ENCODE assay signal across 8 mouse cellular contexts in genomic region chr14:121422664-121423340, GRCm38 (mm10). TPM values are rescaled to one million over a fixed set of nuclear protein-coding genes. Genes with fewer than 3 reads are reported as not detected.
A peak's percentile ranks its signal among the peaks of the same experiment; 100 is the strongest.
DNase-seq lines count a peak whose midpoint lies in the region; ATAC-seq and TF ChIP-seq lines count a peak whose summit lies in the region.

No protein-coding gene starts in this region.

- 0 out of 2 replicates have a peak overlapping the region, but pooled peaks have one; percentile 0 for H3K27ac ChIP-seq in limb, embryonic 15.5 days
- H3K27ac ChIP-seq in limb, embryonic 10.5 days, result no peak overlapping the region
- H3K27ac ChIP-seq in heart, embryonic 15.5 days, result peak overlapping the region; percentile 86
- no peak overlapping the region; the same call in 1 of the 2 replicates for H3K27ac ChIP-seq in lung, embryonic 14.5 days (ENCODE audit: low read depth)

- H3K4me3 ChIP-seq in limb, embryonic 15.5 days, result no peak overlapping the region
- no peak overlapping the region for H3K4me3 ChIP-seq in limb, embryonic 10.5 days
- no peak overlapping the region for H3K4me3 ChIP-seq in heart, embryonic 15.5 days
- H3K4me3 ChIP-seq in lung, embryonic 14.5 days (ENCODE audit: low read depth, low read length), result no peak overlapping the region

- no peaks in the 10 kb centered on the region for H3K9me3 ChIP-seq in limb, embryonic 15.5 days
- no peaks in the 10 kb centered on the region for H3K9me3 ChIP-seq in limb, embryonic 10.5 days (replicated peaks)
- H3K9me3 ChIP-seq in heart, embryonic 15.5 days (replicated peaks), result no peaks in the 10 kb centered on the region
- peaks cover 5% of the 10 kb centered on the region; the same call in 1 of the 2 replicates for H3K9me3 ChIP-seq in lung, embryonic 14.5 days (ENCODE audit: low read depth, low read length)

- no peak for TF ChIP-seq CTCF in lung, embryonic 14.5 days (IDR thresholded peaks at IDR 0.05; ENCODE audit: low read depth)

- 62% methylated on average over 4 of the region's 4 CpGs for WGBS in limb, embryonic 15.5 days
- 80% methylated on average over 4 of the region's 4 CpGs for WGBS in limb, embryonic 10.5 days
- 27% methylated on average over 4 of the region's 4 CpGs for WGBS in heart, embryonic 15.5 days
- 22% methylated on average over 4 of the region's 4 CpGs for WGBS in lung, embryonic 14.5 days

- no peak for ATAC-seq in limb, embryonic 15.5 days (ENCODE audit: insufficient number of reproducible peaks, low FRiP score, low TSS enrichment, low read depth)
- peak; percentile 77 for ATAC-seq in heart, embryonic 15.5 days (replicated peaks; ENCODE audit: insufficient number of reproducible peaks, insufficient read depth, low FRiP score, low read depth)
- peak; percentile 51; the same call in 1 of the 2 replicates for ATAC-seq in lung, embryonic 14.5 days (ENCODE audit: insufficient read depth)

- DNase-seq in limb, embryonic 10.5 days (ENCODE audit: low spot score), result no peak
- DNase-seq in lung, embryonic 14.5 days, result peak; percentile 43
- DNase-seq in thymus, postnatal 14 days, result peak; percentile 56
- DNase-seq in ovary, adult 18-20 months (ENCODE audit: low spot score), result no peak
- DNase-seq in left cerebral cortex, adult 11 months (ENCODE audit: low spot score), result no peak
- no peak for DNase-seq in cerebellum, adult 11-12 months

- H3K27me3 ChIP-seq in limb, embryonic 15.5 days, result no peaks in the 10 kb centered on the region
- H3K27me3 ChIP-seq in limb, embryonic 10.5 days (ENCODE audit: low read depth, poor library complexity, severe bottlenecking), result no peaks in the 10 kb centered on the region
- no peaks in the 10 kb centered on the region for H3K27me3 ChIP-seq in heart, embryonic 15.5 days
- no peaks in the 10 kb centered on the region for H3K27me3 ChIP-seq in lung, embryonic 14.5 days (ENCODE audit: insufficient read depth, low read length)

- H3K9ac ChIP-seq in limb, embryonic 15.5 days, result no peak overlapping the region
- no peak overlapping the region for H3K9ac ChIP-seq in heart, embryonic 15.5 days
- no peak overlapping the region for H3K9ac ChIP-seq in lung, embryonic 14.5 days

- H3K4me2 ChIP-seq in limb, embryonic 15.5 days, result no peak overlapping the region
- H3K4me2 ChIP-seq in heart, embryonic 15.5 days, result peak overlapping the region; percentile 27
- no peak overlapping the region for H3K4me2 ChIP-seq in lung, embryonic 14.5 days

- no peaks in the 10 kb centered on the region for H3K36me3 ChIP-seq in limb, embryonic 15.5 days
- H3K36me3 ChIP-seq in limb, embryonic 10.5 days, result no peaks in the 10 kb centered on the region
- no peaks in the 10 kb centered on the region for H3K36me3 ChIP-seq in heart, embryonic 15.5 days
- H3K36me3 ChIP-seq in lung, embryonic 14.5 days (ENCODE audit: insufficient read depth), result no peaks in the 10 kb centered on the region

- H3K4me1 ChIP-seq in limb, embryonic 15.5 days, result no peaks in the 10 kb centered on the region; the same call in 1 of the 2 replicates
- H3K4me1 ChIP-seq in limb, embryonic 10.5 days, result peaks cover 7% of the 10 kb centered on the region; the same call in 1 of the 2 replicates
- H3K4me1 ChIP-seq in heart, embryonic 15.5 days (replicated peaks), result peaks cover 22% of the 10 kb centered on the region
- no peaks in the 10 kb centered on the region for H3K4me1 ChIP-seq in lung, embryonic 14.5 days (ENCODE audit: insufficient read depth)

RNA-seq across cellular contexts. Expression of gene Stk24, which starts 43.0 kb away (rescaled TPM):
- 34.9 and 42.0 TPM in 2 replicates for polyA plus RNA-seq in limb, embryonic 15.5 days (2015; fragmentation: Nextera tagmentation; extraction: Ambion mirVana)
- 43.2 and 43.8 TPM in 2 replicates for polyA plus RNA-seq in limb, embryonic 10.5 days (2016; fragmentation: Nextera tagmentation; extraction: Ambion mirVana)
- 34.5 and 39.6 TPM in 2 replicates for polyA plus RNA-seq in heart, embryonic 15.5 days (2015; fragmentation: Nextera tagmentation; extraction: Ambion mirVana)
- polyA plus RNA-seq in lung, embryonic 14.5 days (2014; fragmentation: Nextera tagmentation; extraction: Ambion mirVana), result 50.3 and 51.7 TPM in 2 replicates

Comparison
In these comparisons a context has a peak if more than half of its experiments do, and no peak if none do; other contexts are left out.
1. H3K27ac ChIP-seq: peak in limb, embryonic 15.5 days (single experiment) and heart, embryonic 15.5 days (single experiment); none in limb, embryonic 10.5 days (single experiment) and lung, embryonic 14.5 days (single experiment).
2. DNase-seq: peak in lung, embryonic 14.5 days (single experiment) and thymus, postnatal 14 days (single experiment); none in limb, embryonic 10.5 days (single experiment), ovary, adult 18-20 months (single experiment), left cerebral cortex, adult 11 months (single experiment) and cerebellum, adult 11-12 months (single experiment).